Mouse (Mus musculus): ENCODE measurements around the gene Gm21731. TPM values are rescaled to one million over a fixed set of nuclear protein-coding genes. Genes with fewer than 3 reads are reported as not detected.

Gene Gm21731
- polyA plus RNA-seq (2012; rRNA removed; ENCODE audit: low replicate concordance) = not detected in 2 replicates

GRCm38 (mm10) chr13:120238811-120239210 lies at the start of gene Gm21731:
Gene Gm21731 (plus strand): TSS chr13:120239111.

GRCm38 (mm10) chr13:120215847-120216246 lies 23.1 kb upstream of the Gm21731 start, which contains the start of gene Gm21762:
Gene Gm21762 (minus strand): TSS chr13:120215947.

GRCm38 (mm10) chr13:120262870-120263269 lies 24.0 kb downstream of the Gm21731 start, which contains the start of gene AF067061:
Gene AF067061 (plus strand): TSS chr13:120263114.

Other genes with a start within 250 kb of the Gm21731 start
- not detected in 2 replicates for gene Gm36079, start 212.1 kb upstream of the Gm21731 start, polyA plus RNA-seq (2012; rRNA removed; ENCODE audit: low replicate concordance)
- gene Gm21188, start 186.9 kb upstream of the Gm21731 start, polyA plus RNA-seq (2012; rRNA removed; ENCODE audit: low replicate concordance) = not detected in 2 replicates
- gene Gm20767, start 98.9 kb upstream of the Gm21731 start, polyA plus RNA-seq (2012; rRNA removed; ENCODE audit: low replicate concordance) = not detected in 2 replicates
- gene Gm21818, start 66.7 kb upstream of the Gm21731 start, polyA plus RNA-seq (2012; rRNA removed; ENCODE audit: low replicate concordance) = not detected in 2 replicates
- gene Gm21762, start 23.2 kb upstream of the Gm21731 start, polyA plus RNA-seq (2012; rRNA removed; ENCODE audit: low replicate concordance) = not detected in 2 replicates
- not detected in 2 replicates for gene AF067061, start 24.0 kb downstream of the Gm21731 start, polyA plus RNA-seq (2012; rRNA removed; ENCODE audit: low replicate concordance)
- not detected in 2 replicates for gene BC147527, start 61.3 kb downstream of the Gm21731 start, polyA plus RNA-seq (2012; rRNA removed; ENCODE audit: low replicate concordance)
- not detected in 2 replicates for gene Tcstv3, start 77.8 kb downstream of the Gm21731 start, polyA plus RNA-seq (2012; rRNA removed; ENCODE audit: low replicate concordance)

Data from duodenum, adult 2 months (tissue).